Mouse (Mus musculus) right cerebral cortex, postnatal 10 days (tissue): ENCODE measurements around the gene Dgke.
"Not testable (repeated sequence)": the region's sequence is repeated elsewhere in the genome, so short reads cannot be mapped to it uniquely, and the experiment has no call there.

Source experiments
- DNase-seq, 2 experiments: peaks; one replicate each; pipeline ENCODE4 v3.0.0; 2021; ENCODE audit warnings: low spot score in 2 of 2

The Dgke gene

GRCm38 (mm10) chr11:89003078-89003477 lies 63.6 kb downstream of the Dgke start:
- no peak for DNase-seq

GRCm38 (mm10) chr11:89002621-89003020 lies 64.0 kb downstream of the Dgke start:
- DNase-seq = no peak

GRCm38 (mm10) chr11:89002068-89002467 lies 64.6 kb downstream of the Dgke start:
- no peak for DNase-seq

- DNase-seq = no peak
Observed at GRCm38 (mm10) chr11:89001569-89001968, 65.1 kb downstream of the Dgke start.

GRCm38 (mm10) chr11:89000527-89000819 lies 66.2 kb downstream of the Dgke start:
- DNase-seq = no peak

- DNase-seq = no peak
Observed at GRCm38 (mm10) chr11:88999723-89000526, 66.7 kb downstream of the Dgke start.

- peak; percentile 70 to 74 for DNase-seq
Observed at GRCm38 (mm10) chr11:88998974-88999722, 67.5 kb downstream of the Dgke start, which contains the start of gene Trim25. TSS of gene Trim25 (plus strand) at chr11:88999376.

GRCm38 (mm10) chr11:88998406-88998805 lies 68.2 kb downstream of the Dgke start:
- DNase-seq = no peak

- not testable (repeated sequence) for DNase-seq
Observed at GRCm38 (mm10) chr11:88997343-88997742, 69.3 kb downstream of the Dgke start.

- no peak for DNase-seq
Observed at GRCm38 (mm10) chr11:88996427-88996826, 70.2 kb downstream of the Dgke start.

GRCm38 (mm10) chr11:88995616-88996015 lies 71.0 kb downstream of the Dgke start:
- DNase-seq = no peak

GRCm38 (mm10) chr11:88994492-88994891 lies 72.2 kb downstream of the Dgke start:
- no peak for DNase-seq

GRCm38 (mm10) chr11:88993625-88994024 lies 73.0 kb downstream of the Dgke start:
- DNase-seq = peak; percentile 43 to 57

GRCm38 (mm10) chr11:88993186-88993585 lies 73.5 kb downstream of the Dgke start:
- DNase-seq = no peak

GRCm38 (mm10) chr11:88989530-88989929 lies 77.1 kb downstream of the Dgke start:
- no peak for DNase-seq

- no peak for DNase-seq
Observed at GRCm38 (mm10) chr11:88988956-88989355, 77.7 kb downstream of the Dgke start.

GRCm38 (mm10) chr11:88986616-88987015 lies 80.0 kb downstream of the Dgke start:
- DNase-seq = no peak
